Mouse (Mus musculus) layer of hippocampus, postnatal 10 days (tissue): ENCODE results near the gene C730034F03Rik. TPM values are rescaled to one million over a fixed set of nuclear protein-coding genes. Genes with fewer than 3 reads are reported as not detected.

Experiments used
- DNase-seq, 2 experiments: peaks; one replicate each; pipeline ENCODE4 v3.0.0; 2021; ENCODE audit warnings: low spot score in 2 of 2
- total RNA-seq, 2 experiments: library from RNA; stranded (reverse); gene quantifications; 2 replicates each; pipeline ENCODE4 v1.2.3; 2021

C730034F03Rik gene
- total RNA-seq, 2 experiments from 2014 or later: 2.0 to 2.4 TPM

DNA sequence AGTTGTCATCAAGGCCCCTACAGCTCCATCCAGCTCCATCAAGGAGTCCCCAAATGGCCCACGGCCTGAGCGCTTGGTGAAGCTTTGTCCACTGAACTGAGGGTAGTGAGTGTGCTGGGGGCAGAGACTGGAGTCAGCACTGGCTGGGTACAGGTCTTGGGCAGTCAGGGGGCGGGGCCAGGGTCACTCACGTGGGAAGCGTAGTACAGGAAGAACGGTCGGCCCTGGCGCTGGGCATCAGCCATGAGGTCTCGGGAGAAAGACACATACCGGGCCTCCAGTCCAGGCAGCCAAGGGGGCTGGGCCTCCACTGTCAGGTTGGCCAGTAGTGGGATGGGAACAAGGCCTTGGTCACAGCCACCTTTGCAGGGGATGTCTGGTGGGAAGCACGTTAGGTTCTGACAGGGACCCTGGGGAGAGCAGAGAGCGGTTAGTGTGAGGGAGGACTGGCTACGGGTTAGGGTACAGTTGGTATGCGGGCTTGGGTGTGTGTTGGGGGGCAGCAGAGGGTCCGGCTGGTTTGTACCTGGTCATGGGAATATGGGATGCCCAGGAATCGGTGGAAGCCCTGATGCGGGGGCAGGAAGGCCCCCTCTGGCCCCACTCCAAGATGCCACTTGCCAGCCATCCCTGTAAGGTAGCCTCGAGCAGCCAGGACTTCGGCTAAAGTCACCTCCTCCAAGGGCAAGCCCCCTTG is 45.4 kb downstream of the C730034F03Rik start:
- peak in 1 of 2 experiments; percentile 26 for DNase-seq

DNA sequence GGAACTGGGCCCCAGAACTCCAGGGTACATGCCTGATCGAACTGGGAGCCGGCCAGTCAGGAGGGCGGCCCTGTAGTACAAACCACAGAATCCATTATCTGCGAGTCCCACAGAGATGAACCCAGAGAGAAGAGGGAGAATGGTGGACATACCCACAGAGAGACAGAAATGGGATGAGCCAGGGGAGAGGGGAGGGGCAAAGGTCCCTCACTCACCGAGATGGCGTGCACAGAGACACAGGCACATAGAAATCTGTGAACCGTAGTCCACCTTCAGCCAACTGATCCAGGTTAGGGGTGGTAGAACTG is 45.9 kb downstream of the C730034F03Rik start:
- no peak for DNase-seq

DNA sequence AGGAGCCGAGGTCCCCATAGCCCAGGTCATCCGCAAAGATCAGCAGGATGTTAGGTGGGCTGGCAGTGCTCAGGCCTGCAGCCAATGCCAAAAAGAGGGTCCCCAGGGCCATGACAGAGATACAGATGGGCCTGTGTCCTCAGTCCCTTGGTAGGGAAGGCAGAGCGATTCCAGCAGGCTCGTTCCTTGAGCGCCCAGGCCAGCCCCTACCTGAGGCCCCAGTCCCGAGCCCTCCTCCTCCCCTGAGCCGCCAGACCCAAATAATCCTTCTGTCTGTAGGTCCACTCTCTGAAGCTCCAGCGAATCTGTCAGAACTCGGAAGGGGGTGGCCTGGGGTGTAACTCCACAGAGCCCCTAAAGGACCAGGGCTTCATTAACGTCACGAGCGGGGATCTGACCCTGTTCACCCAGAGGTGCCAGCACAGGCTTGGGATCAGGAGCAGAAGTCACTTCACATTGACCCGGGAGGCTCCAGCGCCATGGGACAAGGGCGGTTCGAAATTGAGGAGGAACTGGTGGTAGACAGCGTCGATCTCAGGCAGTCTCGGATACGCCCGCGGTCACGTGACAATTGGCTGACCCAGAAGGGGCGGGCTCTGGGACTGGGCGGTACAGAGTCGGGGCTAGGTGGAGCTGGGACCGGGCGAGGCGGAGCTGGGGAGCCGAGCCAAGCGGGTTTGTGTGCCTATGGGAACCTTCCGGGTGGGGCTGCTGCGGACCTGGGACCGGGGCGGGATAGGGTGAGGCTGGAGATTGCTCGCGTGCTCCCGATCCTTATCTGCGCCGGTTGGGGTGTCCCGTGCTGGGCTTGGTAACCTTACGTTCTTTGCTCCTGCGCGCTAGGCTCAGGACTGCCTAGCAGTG is 46.5 kb downstream of the C730034F03Rik start:
- peak; percentile 88 to 93 for DNase-seq

DNA sequence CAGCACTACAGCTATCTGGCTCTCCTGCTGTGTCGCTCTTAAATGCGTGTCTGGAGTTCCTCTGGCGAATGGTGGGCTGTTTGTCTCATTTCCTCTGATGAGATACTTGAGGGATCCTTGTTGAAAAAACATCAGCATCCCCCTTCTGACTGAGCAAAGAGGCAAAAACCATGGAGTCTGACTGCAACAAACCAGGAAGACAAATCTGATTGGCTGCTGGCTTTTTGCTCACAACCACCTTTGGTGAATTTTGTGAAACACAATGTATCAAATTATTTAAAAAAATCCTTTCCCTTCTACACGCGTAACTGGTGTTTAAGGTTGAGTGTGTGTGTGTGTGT is 47.1 kb downstream of the C730034F03Rik start:
- DNase-seq: no peak

DNA sequence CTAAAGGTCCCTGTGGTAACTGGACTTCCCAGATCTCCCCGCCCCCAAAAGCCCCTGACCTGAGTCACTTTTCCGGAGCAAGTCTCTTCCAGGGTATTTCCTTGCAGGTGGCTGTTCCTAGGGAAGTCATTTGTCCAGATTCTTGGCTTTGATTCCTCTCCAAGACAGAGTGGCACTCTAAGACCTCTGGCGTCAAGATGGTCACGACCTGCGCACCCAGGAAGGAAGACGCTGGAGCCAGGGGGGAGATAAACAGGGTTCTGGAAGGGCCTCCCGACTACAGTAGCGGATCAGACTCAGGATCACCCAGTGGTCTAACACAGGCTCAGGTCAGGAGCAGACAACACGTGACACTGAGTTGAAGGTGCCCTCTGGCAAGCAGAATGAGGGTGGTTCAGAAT is 47.7 kb downstream of the C730034F03Rik start, which contains the start of gene Arsa:
Arsa (minus strand) TSS at position 335 of the 401 bp plus-strand sequence.
- no peak for DNase-seq

DNA sequence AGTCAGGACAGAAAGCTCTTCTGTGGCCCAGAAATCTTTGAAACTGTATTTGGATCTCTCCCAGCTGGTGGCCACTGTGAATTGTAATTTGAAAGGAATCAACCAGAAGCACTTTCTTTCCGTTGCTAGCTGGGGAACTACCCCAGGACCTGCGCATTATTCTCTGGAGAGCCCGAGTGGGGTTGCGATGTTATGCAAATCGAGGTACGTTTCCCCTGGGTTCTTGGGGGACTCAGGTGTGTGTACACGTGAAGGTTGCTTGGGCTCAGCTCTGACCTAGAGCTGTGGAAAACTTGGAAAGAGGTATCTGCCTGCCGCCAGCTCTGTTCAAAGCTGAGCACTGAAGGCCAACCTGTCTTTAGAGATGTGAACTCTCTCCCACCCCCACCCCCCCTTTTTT is 48.4 kb downstream of the C730034F03Rik start:
- peak in 1 of 2 experiments; percentile 20 for DNase-seq

DNA sequence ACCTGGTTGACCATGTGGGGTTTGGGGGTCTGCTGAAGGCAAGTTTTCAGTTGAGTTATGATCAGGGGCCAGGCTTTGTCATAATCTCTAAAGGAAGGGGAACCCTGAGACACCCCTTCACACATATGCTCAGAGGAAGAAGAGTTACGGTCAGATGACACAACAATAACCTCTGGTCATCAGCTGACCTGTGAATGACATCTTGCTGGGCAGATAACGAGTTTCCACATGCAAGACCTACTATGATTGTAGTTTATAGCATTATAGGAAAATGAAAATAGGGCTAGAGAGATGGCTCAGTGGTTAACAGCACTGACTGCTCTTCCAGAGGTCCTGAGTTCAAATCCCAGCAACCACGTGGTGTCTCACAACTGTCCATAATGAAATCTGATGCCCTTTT is 49.2 kb downstream of the C730034F03Rik start:
- no peak for DNase-seq

Other genes with a start within 250 kb of the C730034F03Rik start
- gene Plxnb2, start 248.8 kb upstream of the C730034F03Rik start, total RNA-seq: 10 to 100 TPM; 65.4 to 78.2 TPM
- 10 to 100 TPM; 33.1 to 37.5 TPM for gene Dennd6b, start 233.1 kb upstream of the C730034F03Rik start, total RNA-seq
- 100 to 1,000 TPM; 159 to 174 TPM for gene Ppp6r2, start 218.0 kb upstream of the C730034F03Rik start, total RNA-seq
- gene Sbf1, start 114.3 kb upstream of the C730034F03Rik start, total RNA-seq: 100 to 1,000 TPM; 215 to 259 TPM
- not detected for gene Adm2, start 106.9 kb upstream of the C730034F03Rik start, total RNA-seq
- gene Miox, start 95.2 kb upstream of the C730034F03Rik start, total RNA-seq: not detected
- gene Lmf2, start 73.9 kb upstream of the C730034F03Rik start, total RNA-seq: 10 to 100 TPM; 24.1 to 29.3 TPM
- 10 to 100 TPM; 73.2 to 82.3 TPM for gene Ncaph2, start 73.9 kb upstream of the C730034F03Rik start, total RNA-seq
- 10 to 100 TPM; 27.9 to 29.1 TPM for gene Sco2, start 55.7 kb upstream of the C730034F03Rik start, total RNA-seq
- gene Tymp, start 52.5 kb upstream of the C730034F03Rik start, total RNA-seq: 1 to 10 TPM; 1.1 to 1.4 TPM
- gene Odf3b, start 50.3 kb upstream of the C730034F03Rik start, total RNA-seq: 1 to 10 TPM; 3.7 to 4.2 TPM
- under 1 TPM; 0.13 to 0.18 TPM for gene Klhdc7b, start 44.7 kb upstream of the C730034F03Rik start, total RNA-seq
- gene Syce3, start 19.1 kb upstream of the C730034F03Rik start, total RNA-seq: not detected
- 1 to 10 TPM; 3.9 to 4.5 TPM for gene Cpt1b, start 3.7 kb upstream of the C730034F03Rik start, total RNA-seq
- gene Gm44502, start 107 bp downstream of the C730034F03Rik start, total RNA-seq: not detected
- gene Chkb, start 319 bp downstream of the C730034F03Rik start, total RNA-seq: 10 to 100 TPM; 51.1 to 59.8 TPM
- gene Mapk8ip2, start 24.3 kb downstream of the C730034F03Rik start, total RNA-seq: 100 to 1,000 TPM; 176 to 186 TPM
- 10 to 100 TPM; 30.0 to 31.1 TPM for gene Arsa, start 47.8 kb downstream of the C730034F03Rik start, total RNA-seq
- gene Shank3, start 70.0 kb downstream of the C730034F03Rik start, total RNA-seq: 100 to 1,000 TPM; 221 to 225 TPM
- gene Acr, start 138.7 kb downstream of the C730034F03Rik start, total RNA-seq: 1 to 10 TPM; 1.8 to 3.1 TPM
- gene Rabl2, start 162.3 kb downstream of the C730034F03Rik start, total RNA-seq: 10 to 100 TPM; 31.4 to 36.3 TPM